Mouse (Mus musculus) lung, embryonic 16.5 days (tissue): ENCODE results near the gene Erg. TPM values are rescaled to one million over a fixed set of nuclear protein-coding genes. Genes with fewer than 3 reads are reported as not detected.

Source experiments
- ATAC-seq: fragments of 200-750 bp; cut with Nextera tagmentation; 2 replicates; pipeline ENCODE4 v1.8.0; 2017; ENCODE audit warnings: low read depth, mild to moderate bottlenecking, moderate library complexity
- H3K27ac ChIP-seq: fragments of 300-500 bp; sonication (generic); 2 replicates; pipeline ENCODE4 v1.5.1; 2014; ENCODE audit warnings: mild to moderate bottlenecking, control low read depth, low read length
- H3K27me3 ChIP-seq: fragments of 300-500 bp; sonication (generic); 2 replicates; pipeline ENCODE4 v1.6.1; 2014; ENCODE audit warnings: low read depth, low read length, mixed read lengths; ENCODE audit not compliant: control insufficient read depth, insufficient read depth
- H3K36me3 ChIP-seq: fragments of 300-500 bp; sonication (generic); 2 replicates; pipeline ENCODE4 v1.6.1; 2014; ENCODE audit warnings: low read length; ENCODE audit not compliant: control insufficient read depth, insufficient read depth
- H3K4me1 ChIP-seq: fragments of 300-500 bp; sonication (generic); replicated peaks from 2 replicates; pipeline ENCODE4 v1.6.1; 2014; ENCODE audit warnings: low read length, mixed read lengths; ENCODE audit not compliant: control insufficient read depth, insufficient read depth
- H3K4me2 ChIP-seq: fragments of 300-500 bp; sonication (generic); 2 replicates; pipeline ENCODE4 v1.6.1; 2014; ENCODE audit warnings: low read depth, low read length, control low read depth
- H3K4me3 ChIP-seq: fragments of 300-500 bp; sonication (generic); 2 replicates; pipeline ENCODE4 v1.5.1; 2014; ENCODE audit warnings: mild to moderate bottlenecking, low read length, control low read depth
- H3K9ac ChIP-seq: fragments of 300-500 bp; sonication (generic); 2 replicates; pipeline ENCODE4 v1.6.1; 2014; ENCODE audit warnings: low read length, control low read depth
- H3K9me3 ChIP-seq: fragments of 300-500 bp; sonication (generic); 2 replicates; pipeline ENCODE4 v1.6.1; 2016; ENCODE audit warnings: low read length; ENCODE audit not compliant: control insufficient read depth
- WGBS: fragments of 180-500 bp; shearing (Covaris S2); extraction: QIAGEN DNeasy Blood & Tissue Kit; methylation state at CpG from one replicate; pipeline ENCODE4 v1.1.7; 2014; 5-methylcytosine and 5-hydroxymethylcytosine counted together
- polyA plus RNA-seq: library from polyadenylated mRNA; unstranded; fragments of >200 nt; fragmentation: Nextera tagmentation; extraction: Ambion mirVana; gene quantifications from 2 replicates; pipeline ENCODE4 v1.2.1, GENCODE M21; 2015

Gene Erg
- polyA plus RNA-seq, 1 experiment from 2014 or later = 11.7 TPM

- H3K36me3 ChIP-seq = no peaks in the 10 kb centered on the region
- H3K4me3 ChIP-seq = no peak overlapping the region
- no peaks in the 10 kb centered on the region for H3K4me1 ChIP-seq
- no peaks in the 10 kb centered on the region for H3K27me3 ChIP-seq
- H3K4me2 ChIP-seq = no peak overlapping the region
- no peak for ATAC-seq
- WGBS = 77% methylated on average over 7 of the region's 7 CpGs
- H3K27ac ChIP-seq = no peak overlapping the region
- H3K9ac ChIP-seq = no peak overlapping the region
- no peaks in the 10 kb centered on the region for H3K9me3 ChIP-seq
These were observed 201.0 kb downstream of the Erg start for GRCm38 (mm10) chr16:95385299-95385973.

DNA sequence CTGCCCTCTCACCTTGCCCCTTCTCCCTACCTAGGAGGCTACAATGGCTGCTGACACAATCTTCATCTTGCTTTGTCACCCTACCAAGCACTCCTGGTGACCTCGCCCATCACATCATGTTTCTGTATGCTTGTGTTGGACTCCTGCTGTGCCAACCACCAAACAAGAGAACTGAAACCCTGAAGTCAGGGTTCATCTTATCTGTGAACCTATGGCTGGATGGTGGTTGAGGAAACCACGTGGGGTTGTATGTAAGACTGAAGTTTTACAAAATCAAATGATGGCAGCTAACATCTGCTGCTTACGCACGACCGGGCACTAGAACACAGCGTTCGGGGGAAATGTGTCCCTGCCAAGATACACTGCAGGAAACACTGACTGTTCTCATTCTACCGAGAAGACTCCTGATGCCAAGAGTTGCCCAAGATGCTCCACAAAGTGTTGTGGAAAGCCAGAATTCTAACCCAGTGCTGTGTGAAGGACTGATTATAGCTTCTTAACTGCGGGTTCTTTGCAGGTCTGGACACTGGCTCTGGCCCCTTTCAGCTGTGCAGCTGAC, 201.7 kb downstream of the Erg start:
- 90% methylated on average over 9 of the region's 9 CpGs for WGBS
- H3K9ac ChIP-seq = no peak overlapping the region
- no peaks in the 10 kb centered on the region for H3K9me3 ChIP-seq
- H3K36me3 ChIP-seq = no peaks in the 10 kb centered on the region
- H3K27me3 ChIP-seq = no peaks in the 10 kb centered on the region
- ATAC-seq = no peak
- no peak overlapping the region for H3K27ac ChIP-seq
- no peak overlapping the region for H3K4me3 ChIP-seq
- H3K4me2 ChIP-seq = no peak overlapping the region
- no peaks in the 10 kb centered on the region for H3K4me1 ChIP-seq

GRCm38 (mm10) chr16:95382251-95382650, 204.1 kb downstream of the Erg start:
- no peak for ATAC-seq
- WGBS = 11% methylated on average over 5 of the region's 5 CpGs
- no peak overlapping the region for H3K27ac ChIP-seq

GRCm38 (mm10) chr16:95376834-95377233, 209.6 kb downstream of the Erg start:
- no peak overlapping the region for H3K4me2 ChIP-seq
- H3K36me3 ChIP-seq = no peaks in the 10 kb centered on the region
- H3K27me3 ChIP-seq = no peaks in the 10 kb centered on the region
- 55% methylated on average over 7 of the region's 7 CpGs for WGBS
- 0 out of 2 replicates have a peak, but pooled peaks have one; percentile 15 for ATAC-seq
- H3K4me1 ChIP-seq = peaks cover 14% of the 10 kb centered on the region
- no peak overlapping the region for H3K4me3 ChIP-seq
- H3K9ac ChIP-seq = no peak overlapping the region
- H3K27ac ChIP-seq = no peak overlapping the region
- no peaks in the 10 kb centered on the region for H3K9me3 ChIP-seq

More at GRCm38 (mm10) chr16:95382251-95382650, 204.1 kb downstream of the Erg start:
- H3K4me2 ChIP-seq = no peak overlapping the region
- H3K9me3 ChIP-seq = no peaks in the 10 kb centered on the region
- peaks cover under 1% of the 10 kb centered on the region; the same call in 1 of the 2 replicates for H3K4me1 ChIP-seq
- no peaks in the 10 kb centered on the region for H3K27me3 ChIP-seq
- no peak overlapping the region for H3K9ac ChIP-seq
- no peaks in the 10 kb centered on the region for H3K36me3 ChIP-seq
- no peak overlapping the region for H3K4me3 ChIP-seq

- H3K9me3 ChIP-seq = no peaks in the 10 kb centered on the region
- no peaks in the 10 kb centered on the region for H3K27me3 ChIP-seq
- peak; percentile 71 for ATAC-seq
- H3K4me1 ChIP-seq = peaks cover 14% of the 10 kb centered on the region
- 33% methylated on average over 11 of the region's 11 CpGs for WGBS
- H3K4me2 ChIP-seq = no peak overlapping the region
- H3K27ac ChIP-seq = no peak overlapping the region
- no peak overlapping the region for H3K4me3 ChIP-seq
- no peak overlapping the region for H3K9ac ChIP-seq
- no peaks in the 10 kb centered on the region for H3K36me3 ChIP-seq
These were observed 210.0 kb downstream of the Erg start for GRCm38 (mm10) chr16:95376364-95376763.

DNA sequence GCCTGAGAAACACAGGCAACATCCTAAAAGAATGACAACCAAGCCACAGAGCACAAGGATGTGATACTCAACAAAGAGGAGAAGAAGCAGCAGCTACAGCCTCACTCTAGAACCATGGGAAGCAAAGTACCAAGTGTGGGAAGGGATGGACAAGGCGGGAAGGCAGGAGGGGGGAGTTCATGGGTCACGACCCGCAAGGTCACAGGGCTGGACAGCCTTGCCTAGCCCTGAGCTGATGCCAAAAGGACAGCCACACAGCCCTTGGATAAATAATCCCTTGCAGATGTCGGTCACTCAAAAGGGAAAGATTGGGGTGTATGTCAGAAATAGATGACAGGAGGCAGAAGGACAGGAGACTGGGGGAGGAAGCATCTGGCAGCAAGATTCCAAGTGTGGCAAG, 211.7 kb downstream of the Erg start:
- H3K4me1 ChIP-seq = peaks cover 14% of the 10 kb centered on the region
- ATAC-seq = no peak

GRCm38 (mm10) chr16:95372960-95373359, 213.4 kb downstream of the Erg start:
- Histone ChIP-seq H3K4me2 (no peak overlapping the region), H3K27me3 (no peaks in the 10 kb centered on the region), H3K4me3 (no peak overlapping the region), H3K9ac (no peak overlapping the region), H3K9me3 (no peaks in the 10 kb centered on the region), H3K36me3 (no peaks in the 10 kb centered on the region), H3K4me1 (peaks cover 14% of the 10 kb centered on the region), H3K27ac (no peak overlapping the region)
- WGBS = 62% methylated on average over 9 of the region's 9 CpGs
- no peak for ATAC-seq

More for the DNA sequence above, 211.7 kb downstream of the Erg start:
- Histone ChIP-seq H3K4me3 (no peak overlapping the region), H3K27me3 (no peaks in the 10 kb centered on the region), H3K9ac (no peak overlapping the region), H3K4me2 (no peak overlapping the region), H3K36me3 (no peaks in the 10 kb centered on the region), H3K27ac (no peak overlapping the region), H3K9me3 (no peaks in the 10 kb centered on the region)
- WGBS = 80% methylated on average over 4 of the region's 4 CpGs

DNA sequence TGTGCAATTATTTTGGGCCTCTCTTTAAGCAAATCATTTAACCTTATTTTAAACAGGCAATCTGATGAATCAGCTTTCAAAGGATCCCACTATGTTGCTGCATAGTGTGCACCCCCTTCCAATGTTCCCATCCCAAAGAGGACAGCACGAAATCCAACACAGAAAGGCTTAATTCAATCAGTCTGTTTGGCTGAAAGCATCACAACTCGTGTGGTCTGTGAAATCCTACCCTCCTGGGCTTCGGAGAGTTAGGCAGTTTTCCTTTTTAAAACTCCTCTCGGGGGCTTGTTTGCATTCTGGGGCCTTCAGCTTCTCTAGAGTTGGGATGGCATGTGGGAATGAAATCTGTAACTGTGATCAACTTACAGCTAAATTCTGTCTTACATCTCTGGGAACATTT, 214.7 kb downstream of the Erg start:
- Histone ChIP-seq H3K36me3 (no peaks in the 10 kb centered on the region), H3K27me3 (no peaks in the 10 kb centered on the region), H3K9ac (no peak overlapping the region), H3K4me2 (no peak overlapping the region), H3K9me3 (no peaks in the 10 kb centered on the region), H3K4me3 (no peak overlapping the region), H3K4me1 (peaks cover 8% of the 10 kb centered on the region; the same call in 1 of the 2 replicates), H3K27ac (no peak overlapping the region)
- ATAC-seq = no peak
- 55% methylated on average over 4 of the region's 4 CpGs for WGBS

GRCm38 (mm10) chr16:95366989-95367765, 219.2 kb downstream of the Erg start:
- Histone ChIP-seq H3K9me3 (no peaks in the 10 kb centered on the region), H3K4me2 (no peak overlapping the region), H3K4me3 (no peak overlapping the region), H3K27ac (no peak overlapping the region), H3K9ac (no peak overlapping the region), H3K4me1 (peaks cover 6% of the 10 kb centered on the region; the same call in 1 of the 2 replicates), H3K27me3 (no peaks in the 10 kb centered on the region), H3K36me3 (no peaks in the 10 kb centered on the region)
- no peak for ATAC-seq
- WGBS = 69% methylated on average over 19 of the region's 19 CpGs
